Mouse (Mus musculus) intestine, postnatal 0 days (tissue): ENCODE data around the gene Cxcl16. TPM values are rescaled to one million over a fixed set of nuclear protein-coding genes. Genes with fewer than 3 reads are reported as not detected.

Experiments
- ATAC-seq: fragments of 200-750 bp; cut with Nextera tagmentation; 2 replicates; pipeline ENCODE4 v1.8.0; 2017; ENCODE audit warnings: mild to moderate bottlenecking, moderate TSS enrichment, moderate library complexity
- H3K27ac ChIP-seq: fragments of 300-500 bp; sonication (generic); 2 replicates; pipeline ENCODE4 v1.5.1; 2014; ENCODE audit warnings: mild to moderate bottlenecking, low read depth, low read length, moderate library complexity
- H3K27me3 ChIP-seq: fragments of 300-500 bp; sonication (generic); replicated peaks from 2 replicates; pipeline ENCODE4 v1.6.1; 2014; ENCODE audit warnings: low read length, mixed read lengths; ENCODE audit not compliant: control insufficient read depth, insufficient read depth
- H3K36me3 ChIP-seq: fragments of 300-500 bp; sonication (generic); 2 replicates; pipeline ENCODE4 v1.6.1; 2014; ENCODE audit warnings: mild to moderate bottlenecking, moderate library complexity; ENCODE audit not compliant: control insufficient read depth, insufficient read depth
- H3K4me1 ChIP-seq: fragments of 300-500 bp; sonication (generic); replicated peaks from 2 replicates; pipeline ENCODE4 v1.6.1; 2014; ENCODE audit warnings: antibody characterized with exemption, low read length, mixed read lengths; ENCODE audit not compliant: control insufficient read depth, insufficient read depth
- H3K4me2 ChIP-seq: fragments of 300-500 bp; sonication (generic); replicated peaks from 2 replicates; pipeline ENCODE4 v1.6.1; 2014; ENCODE audit warnings: low read depth, mild to moderate bottlenecking, moderate library complexity
- H3K4me3 ChIP-seq: fragments of 300-500 bp; sonication (generic); 2 replicates; pipeline ENCODE4 v1.5.1; 2014; ENCODE audit warnings: low read depth, low read length
- H3K9ac ChIP-seq: fragments of 300-500 bp; sonication (generic); 2 replicates; pipeline ENCODE4 v1.6.1; 2014; ENCODE audit warnings: mild to moderate bottlenecking, low read depth, low read length
- H3K9me3 ChIP-seq: fragments of 300-500 bp; sonication (generic); 2 replicates; pipeline ENCODE4 v1.6.1; 2016; ENCODE audit warnings: mixed run types; ENCODE audit not compliant: control insufficient read depth
- CTCF ChIP-seq: sonication (generic); IDR thresholded peaks from 2 replicates; pipeline ENCODE4 v1.5.1; 2016; ENCODE audit warnings: low read depth, mild to moderate bottlenecking, control low read depth, antibody characterized with exemption, moderate library complexity
- WGBS: fragments of 180-500 bp; shearing (Covaris S2); extraction: QIAGEN DNeasy Blood & Tissue Kit; methylation state at CpG from one replicate; pipeline ENCODE4 v1.1.7; 2014; 5-methylcytosine and 5-hydroxymethylcytosine counted together
- polyA plus RNA-seq: library from polyadenylated mRNA; unstranded; fragments of >200 nt; fragmentation: Nextera tagmentation; extraction: Ambion mirVana; gene quantifications from 2 replicates; pipeline ENCODE4 v1.2.1, GENCODE M21; 2015

Gene Cxcl16
- 33.8 and 39.3 TPM in 2 replicates for polyA plus RNA-seq

DNA sequence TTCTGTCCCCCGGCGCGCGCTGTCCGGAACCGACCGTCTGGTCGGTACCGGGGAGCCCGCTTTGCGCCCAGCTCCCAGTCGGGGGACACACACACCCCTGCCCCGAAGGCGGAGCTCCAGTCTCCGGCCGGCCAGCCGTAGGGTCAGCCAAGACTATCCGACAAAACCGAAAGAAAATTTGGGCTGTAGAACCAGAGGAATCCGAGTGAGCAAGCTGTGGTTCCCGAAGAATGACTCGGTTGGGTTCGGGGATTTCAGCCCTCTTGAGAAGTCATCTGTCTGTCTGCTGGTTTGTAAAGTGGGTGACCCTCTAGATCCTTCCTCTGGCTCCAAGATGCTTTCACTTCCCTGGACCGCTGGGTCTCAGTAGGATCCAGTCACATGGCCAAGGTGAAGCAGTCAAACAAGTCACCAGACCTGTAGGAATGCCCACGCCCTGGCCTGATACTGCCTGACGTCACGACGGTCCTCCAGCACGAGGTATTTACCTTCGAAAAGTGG is at the start of gene Cxcl16:
Gene Cxcl16 (minus strand): TSS at position 384 of the 501 bp plus-strand sequence.
- H3K9me3 ChIP-seq: no peaks in the 10 kb centered on the region
- H3K36me3 ChIP-seq: peaks cover 8% of the 10 kb centered on the region
- 1% methylated on average over 30 of the region's 30 CpGs for WGBS
- ATAC-seq: peak; percentile 75
- H3K4me2 ChIP-seq: peak within 1 kb of the TSS; percentile 98
- no peaks in the 10 kb centered on the region for H3K4me1 ChIP-seq
- 0 out of 2 replicates have a peak, but pooled peaks cover 6% of the 10 kb centered on the region for H3K27me3 ChIP-seq
- no peak for TF ChIP-seq CTCF
- peak within 1 kb of the TSS; percentile 65 for H3K27ac ChIP-seq
- H3K4me3 ChIP-seq: peak within 1 kb of the TSS; percentile 62
- H3K9ac ChIP-seq: peak within 1 kb of the TSS; percentile 62

DNA sequence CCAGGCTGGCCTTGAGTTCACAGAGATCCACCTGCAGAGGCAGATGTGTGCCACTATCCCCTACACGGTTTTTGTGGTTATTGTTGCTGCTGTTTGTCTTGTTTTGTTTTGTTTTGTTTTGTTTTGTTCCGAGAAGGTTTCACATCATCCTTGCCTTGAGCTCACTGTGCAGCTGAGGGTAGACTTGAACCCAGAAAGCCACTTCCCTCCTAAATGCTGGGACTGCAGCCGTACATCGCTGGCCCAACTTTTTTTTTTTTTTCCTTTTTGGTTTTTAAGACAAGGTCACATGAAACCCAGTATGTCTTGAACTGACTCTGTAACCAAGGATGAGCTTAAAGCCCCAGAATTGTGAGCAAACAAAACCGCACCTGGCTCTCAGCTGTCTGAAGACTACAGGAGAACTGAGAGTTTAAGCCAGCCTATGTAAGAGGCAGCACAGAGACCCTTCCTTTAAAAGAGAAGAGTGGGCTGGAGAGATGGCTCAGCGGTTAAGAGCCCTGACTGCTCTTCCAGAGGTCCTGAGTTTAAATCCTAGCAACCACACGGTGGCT is 47.3 kb upstream of the Cxcl16 start:
- no peak overlapping the region for H3K4me3 ChIP-seq
- no peaks in the 10 kb centered on the region for H3K27me3 ChIP-seq
- 0 out of 2 replicates have a peak, but pooled peaks cover 2% of the 10 kb centered on the region for H3K4me1 ChIP-seq
- no peak for TF ChIP-seq CTCF
- no peak overlapping the region for H3K4me2 ChIP-seq
- no peak overlapping the region for H3K27ac ChIP-seq
- no peak overlapping the region for H3K9ac ChIP-seq
- no peaks in the 10 kb centered on the region for H3K9me3 ChIP-seq
- H3K36me3 ChIP-seq: peaks cover 3% of the 10 kb centered on the region; the same call in 1 of the 2 replicates
- 66% methylated on average over 7 of the region's 7 CpGs for WGBS
- ATAC-seq: no peak

- Histone ChIP-seq H3K9me3 (no peaks in the 10 kb centered on the region), H3K4me3 (peak overlapping the region; percentile 47; the same call in 1 of the 2 replicates), H3K36me3 (peaks cover 3% of the 10 kb centered on the region; the same call in 1 of the 2 replicates), H3K9ac (no peak overlapping the region), H3K4me1 (0 out of 2 replicates have a peak, but pooled peaks cover 2% of the 10 kb centered on the region), H3K27ac (no peak overlapping the region), H3K27me3 (no peaks in the 10 kb centered on the region), H3K4me2 (peak overlapping the region; percentile 65)
- TF ChIP-seq CTCF: peak; percentile 89
- ATAC-seq: 0 out of 2 replicates have a peak, but pooled peaks have one; percentile 18
- WGBS: 11% methylated on average over 4 of the region's 4 CpGs
Measured at GRCm38 (mm10) chr11:70506385-70506784, 46.6 kb upstream of the Cxcl16 start.

DNA sequence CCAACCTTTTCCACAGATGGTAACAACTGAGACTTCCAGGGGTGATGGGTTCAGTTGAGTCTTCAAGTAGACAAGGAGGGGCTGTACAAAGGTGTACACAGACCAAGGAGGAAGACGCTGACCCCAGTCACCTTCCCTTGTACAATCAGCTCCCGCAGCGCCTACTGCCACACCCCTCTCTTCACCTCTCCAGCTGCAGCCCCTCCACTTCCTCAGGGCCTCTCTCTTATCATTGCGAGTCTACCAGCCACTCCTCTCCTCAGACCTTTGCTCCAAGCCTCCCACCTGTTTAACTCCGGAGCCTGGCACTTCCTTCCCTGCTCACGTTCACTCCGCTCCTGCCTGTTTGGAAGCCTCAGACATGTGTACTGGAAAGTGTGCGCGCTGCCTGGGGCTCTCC is 45.2 kb upstream of the Cxcl16 start, which contains the start of gene Tm4sf5:
Gene Tm4sf5 (plus strand): TSS at position 275 of the 400 bp plus-strand sequence.
- Histone ChIP-seq H3K27me3 (no peaks in the 10 kb centered on the region), H3K4me1 (0 out of 2 replicates have a peak, but pooled peaks cover 2% of the 10 kb centered on the region)

GRCm38 (mm10) chr11:70502018-70502417 is 42.2 kb upstream of the Cxcl16 start:
- ATAC-seq: no peak
- WGBS: 28% methylated on average over 3 of the region's 3 CpGs
- Histone ChIP-seq H3K4me1 (0 out of 2 replicates have a peak, but pooled peaks cover 2% of the 10 kb centered on the region), H3K4me2 (no peak overlapping the region), H3K36me3 (no peaks in the 10 kb centered on the region), H3K9me3 (no peaks in the 10 kb centered on the region), H3K27me3 (no peaks in the 10 kb centered on the region), H3K9ac (no peak overlapping the region), H3K4me3 (no peak overlapping the region), H3K27ac (no peak overlapping the region; the same call in 1 of the 2 replicates)
- no peak for TF ChIP-seq CTCF

More for the DNA sequence above, 45.2 kb upstream of the Cxcl16 start, which contains the start of gene Tm4sf5:
- H3K27ac ChIP-seq: peak within 1 kb of the TSS; percentile 88
- H3K9ac ChIP-seq: peak within 1 kb of the TSS; percentile 55
- TF ChIP-seq CTCF: no peak
- ATAC-seq: peak; percentile 90
- H3K4me3 ChIP-seq: peak within 1 kb of the TSS; percentile 47
- H3K36me3 ChIP-seq: no peaks in the 10 kb centered on the region
- peak within 1 kb of the TSS; percentile 65 for H3K4me2 ChIP-seq
- no peaks in the 10 kb centered on the region for H3K9me3 ChIP-seq
- 33% methylated on average over 9 of the region's 9 CpGs for WGBS

GRCm38 (mm10) chr11:70500476-70500812 is 40.7 kb upstream of the Cxcl16 start:
- no peaks in the 10 kb centered on the region for H3K27me3 ChIP-seq
- no peak overlapping the region for H3K27ac ChIP-seq
- H3K36me3 ChIP-seq: no peaks in the 10 kb centered on the region
- no peaks in the 10 kb centered on the region for H3K4me1 ChIP-seq
- no peak overlapping the region for H3K4me3 ChIP-seq
- no peak overlapping the region for H3K4me2 ChIP-seq
- H3K9ac ChIP-seq: no peak overlapping the region
- 35% methylated on average over 1 of the region's 1 CpGs for WGBS
- ATAC-seq: peak; percentile 53
- H3K9me3 ChIP-seq: no peaks in the 10 kb centered on the region
- no peak for TF ChIP-seq CTCF
